Mouse (Mus musculus): ENCODE measurements around the gene Osbpl9.

The Osbpl9 gene

DNA sequence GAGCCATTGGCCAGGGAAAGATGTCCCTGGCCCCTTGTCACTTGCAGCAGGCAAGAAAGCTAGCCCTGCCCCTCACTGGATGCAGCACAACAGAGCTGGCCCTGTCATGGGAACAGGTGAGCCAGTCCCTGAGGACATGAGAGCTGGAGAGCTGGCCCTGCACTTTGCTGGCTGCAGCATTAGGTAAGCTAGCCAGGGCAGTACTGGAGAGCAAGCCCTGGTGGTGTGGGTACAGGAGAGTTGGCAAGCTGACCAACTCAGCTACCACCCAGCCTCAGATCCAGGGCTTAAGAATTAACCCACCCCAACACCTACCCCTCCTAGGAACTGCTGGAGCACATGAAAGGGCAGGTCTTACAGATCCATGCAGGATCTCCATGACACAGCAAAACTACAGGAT, 73.1 kb downstream of the Osbpl9 start:
- DNase-seq: no peak

DNA sequence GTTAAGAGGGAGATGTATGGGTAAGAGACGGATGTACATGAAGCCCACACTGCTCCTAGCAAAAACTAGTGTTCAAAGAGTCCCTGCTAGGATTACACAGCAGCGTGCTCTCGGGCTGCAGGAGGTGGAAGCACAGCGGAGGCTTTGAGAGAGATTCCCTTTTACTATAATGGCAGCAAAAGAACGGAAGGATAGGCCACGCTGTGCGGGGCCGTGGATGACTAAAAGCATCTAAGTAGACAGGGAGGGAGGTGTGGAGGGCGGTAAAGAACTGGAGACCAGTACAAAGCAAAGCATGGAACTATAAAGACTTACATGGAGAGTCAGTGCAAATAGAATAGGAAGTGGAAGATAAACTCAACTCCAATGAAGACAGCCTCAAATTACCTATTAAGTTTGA, 74.1 kb downstream of the Osbpl9 start:
- no peak for DNase-seq

DNA sequence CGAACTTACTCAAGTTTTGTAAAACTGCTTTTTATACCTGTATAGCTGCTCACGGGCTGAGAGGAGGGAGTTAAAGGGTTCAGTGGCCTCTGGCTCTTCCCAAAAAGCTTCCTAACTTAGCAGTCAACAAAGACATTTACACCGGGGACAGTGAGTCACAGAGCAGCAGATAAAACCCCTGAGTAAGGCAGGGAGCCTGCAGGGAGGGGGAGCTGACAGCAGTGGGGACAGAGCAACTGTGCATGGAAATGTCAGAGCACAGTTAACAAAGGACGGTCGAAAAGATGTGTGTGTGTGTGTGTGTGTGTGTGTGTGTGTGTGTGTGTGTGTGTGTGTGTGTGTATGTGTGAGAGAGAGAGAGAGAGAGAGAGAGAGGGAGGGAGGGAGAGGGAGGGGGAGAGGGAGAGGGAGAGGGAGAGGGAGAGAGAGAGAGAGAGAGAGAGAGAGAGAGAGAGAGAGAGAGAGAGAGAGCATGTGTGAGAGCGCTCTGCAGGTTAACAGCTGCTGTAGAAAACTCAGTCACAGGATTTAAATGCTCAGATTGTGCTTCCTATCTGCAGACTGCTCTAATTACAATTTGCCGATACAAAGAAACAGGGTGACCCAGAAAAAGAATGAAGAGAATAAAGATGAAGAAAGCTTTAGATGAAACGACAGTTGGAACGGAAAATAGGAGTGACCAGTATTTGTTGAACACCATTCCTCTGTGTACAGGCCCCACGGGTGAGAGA, 75.1 kb downstream of the Osbpl9 start:
- peak; percentile 66 for DNase-seq

DNA sequence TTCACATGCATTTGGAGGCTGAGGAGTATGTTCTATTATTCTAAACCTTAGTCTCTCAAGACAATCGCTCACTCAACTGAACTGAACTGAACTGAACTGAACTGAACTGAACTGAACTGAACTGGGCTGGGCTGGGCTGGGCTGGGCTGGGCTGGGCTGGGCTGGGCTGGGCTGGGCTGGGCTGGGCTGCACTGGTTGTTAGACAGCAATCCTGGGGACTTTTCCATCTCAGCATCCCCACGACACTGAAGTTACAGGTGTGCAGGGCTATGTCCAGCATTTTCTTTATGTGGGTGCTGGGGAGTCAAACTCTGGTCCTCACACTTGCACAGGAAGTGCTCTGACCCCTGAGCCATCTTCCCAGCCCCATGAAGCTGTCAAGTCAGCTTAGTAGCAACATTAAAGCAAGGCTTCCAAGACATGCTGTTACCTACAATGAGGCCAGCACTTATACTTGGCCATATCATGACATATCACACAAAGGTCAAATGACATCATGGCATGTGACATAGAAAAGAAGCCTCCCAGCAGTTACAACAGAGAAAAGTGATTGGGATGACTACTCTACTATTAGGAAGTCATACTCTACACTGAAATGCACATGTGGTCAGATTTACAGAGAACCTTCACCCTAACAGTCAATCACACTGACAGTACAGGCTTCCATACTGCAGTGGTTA, 76.2 kb downstream of the Osbpl9 start:
- peak; percentile 5 for DNase-seq

DNA sequence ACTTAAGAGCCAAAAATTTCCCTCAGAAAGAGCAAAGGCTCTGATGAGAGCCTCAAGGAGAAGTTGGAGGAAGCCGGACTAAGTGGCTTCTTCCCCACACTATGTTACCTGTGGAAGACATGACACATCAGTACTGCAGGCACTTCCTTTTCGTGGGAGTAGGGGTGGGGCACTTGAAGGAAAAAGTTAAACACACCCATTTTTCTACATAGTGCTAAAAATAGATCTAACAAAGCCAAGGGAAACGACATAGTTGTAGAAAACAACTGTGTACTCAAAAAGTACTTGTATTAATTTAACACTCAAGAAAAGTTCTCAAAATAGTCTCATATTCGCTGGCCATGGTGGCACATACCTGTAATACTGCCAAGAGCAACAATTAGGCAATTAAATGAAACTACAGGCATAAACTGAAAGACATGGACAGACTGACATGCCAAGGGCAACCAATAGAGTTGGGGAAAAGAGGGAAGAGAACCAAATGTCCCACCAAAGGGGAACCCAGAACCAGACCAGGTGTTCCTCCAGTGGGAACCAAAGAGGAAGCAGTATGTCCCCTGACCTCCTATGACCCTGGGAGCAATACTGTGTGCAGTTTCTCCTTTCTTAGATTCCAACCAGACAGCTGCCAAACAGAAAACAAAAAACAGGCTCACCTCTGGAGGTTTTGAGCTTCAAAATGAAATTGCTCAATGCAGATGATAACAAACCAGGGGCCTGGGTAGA, 79.1 kb downstream of the Osbpl9 start:
- DNase-seq: no peak

DNA sequence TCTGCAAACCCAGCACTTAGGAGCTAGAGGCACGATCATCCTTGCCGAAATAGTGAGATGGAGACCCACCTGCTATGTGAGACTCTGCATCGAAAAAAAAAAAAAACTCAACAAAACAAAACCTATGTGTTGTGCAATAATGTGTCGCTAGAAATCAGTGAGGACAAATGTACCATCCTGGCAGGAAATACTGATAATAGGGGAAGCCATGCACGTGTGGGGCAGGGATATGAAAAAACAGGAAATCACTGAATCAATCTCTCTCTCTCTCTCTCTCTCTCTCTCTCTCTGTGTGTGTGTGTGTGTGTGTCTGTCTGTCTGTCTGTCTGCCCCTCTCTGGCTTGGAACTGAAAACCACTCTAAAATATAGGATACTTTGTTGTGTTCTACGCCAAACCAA, 81.3 kb downstream of the Osbpl9 start:
- no peak for DNase-seq

DNA sequence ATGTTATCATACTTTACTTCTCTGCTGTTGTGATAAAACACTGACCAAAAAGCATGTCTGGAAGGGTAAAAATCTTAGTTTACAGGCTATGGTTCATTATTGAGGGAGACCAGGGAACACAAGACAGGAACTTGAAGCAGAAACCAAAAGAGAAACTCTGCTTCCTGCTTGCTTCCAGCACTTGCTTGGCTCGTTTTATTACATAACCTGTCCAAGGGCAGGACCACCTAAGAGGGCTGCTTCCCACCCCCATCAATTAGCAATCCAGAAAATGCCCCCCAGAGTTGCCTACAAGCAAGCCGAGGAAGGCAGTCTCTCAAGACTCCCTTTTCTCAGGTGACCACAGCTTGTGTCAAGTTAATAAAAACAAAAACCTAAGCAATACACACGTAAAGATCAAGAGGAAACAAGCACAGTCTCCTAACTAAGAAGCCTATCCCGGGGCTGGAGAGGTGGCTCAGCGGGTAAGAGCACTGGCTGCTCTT, 82.4 kb downstream of the Osbpl9 start:
- DNase-seq: no peak

DNA sequence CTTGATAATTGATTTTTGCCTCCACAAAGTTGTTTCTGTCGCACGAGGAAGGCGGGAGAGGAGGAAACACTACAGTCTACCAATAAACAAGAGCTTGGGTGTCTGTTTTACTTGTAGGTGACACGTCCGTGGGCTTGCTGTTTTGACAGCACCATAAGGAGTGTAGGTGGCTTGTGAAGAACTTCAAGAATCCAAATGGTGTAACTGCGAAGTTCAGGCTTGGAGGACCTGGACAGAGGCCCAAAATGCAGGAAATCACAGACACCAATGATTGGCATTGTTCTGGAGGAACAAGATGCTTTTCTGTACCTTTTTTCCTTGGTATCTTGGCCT, 83.8 kb downstream of the Osbpl9 start:
- DNase-seq: no peak

DNA sequence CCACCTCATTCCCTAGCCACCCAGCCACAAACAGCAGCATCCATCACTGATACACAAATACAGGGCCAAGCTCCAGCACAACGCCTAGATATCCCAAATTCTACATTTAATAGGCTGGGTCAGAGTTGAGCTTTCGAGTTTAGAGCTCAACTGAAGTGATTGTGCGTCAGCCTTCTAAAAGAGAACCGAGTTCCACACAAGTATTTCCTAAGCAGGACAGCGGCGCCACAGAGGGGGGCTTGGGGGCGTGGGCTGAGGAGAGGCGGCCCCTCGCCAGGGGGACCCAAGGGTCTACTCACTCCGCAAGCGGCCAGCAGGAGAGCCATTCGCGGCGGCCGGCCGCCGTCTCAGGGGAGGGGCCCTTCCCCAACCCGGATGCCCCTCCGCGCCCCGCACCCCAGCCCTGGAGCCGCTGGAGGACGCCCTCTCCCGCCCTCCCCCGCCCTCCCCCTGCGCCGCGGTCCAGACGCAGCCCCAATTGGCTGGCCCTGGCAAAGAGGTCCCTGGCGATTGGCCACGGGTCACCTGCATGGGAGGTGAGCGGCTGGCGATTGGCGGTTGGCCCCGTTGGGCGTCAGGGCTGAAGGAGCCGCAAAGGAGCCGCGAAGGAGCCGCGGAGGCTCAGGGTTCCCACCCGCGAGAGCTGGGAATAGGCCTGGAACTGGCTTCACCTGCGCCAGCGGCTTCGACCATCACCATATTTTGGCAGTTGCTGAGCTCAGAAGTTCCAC, 84.3 kb downstream of the Osbpl9 start:
- DNase-seq: peak; percentile 95

DNA sequence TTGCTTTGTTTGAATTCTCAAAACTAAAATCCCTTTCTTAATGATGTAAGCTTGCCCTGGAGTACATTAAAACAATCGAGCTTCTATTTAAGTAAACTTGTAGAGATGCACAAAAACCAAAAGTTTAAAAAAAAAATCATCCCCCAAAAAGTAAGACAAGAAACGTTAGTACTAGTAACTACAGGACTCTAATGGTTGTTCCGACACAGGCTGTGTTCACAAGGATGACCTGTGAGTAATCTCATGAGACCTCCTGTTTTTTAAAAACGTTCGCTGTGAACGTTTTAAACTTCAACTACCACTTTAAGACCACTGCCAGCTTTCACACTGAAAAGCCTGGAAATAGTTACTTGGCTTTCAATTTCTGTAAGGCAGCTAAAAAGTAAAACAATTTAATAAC, 85.1 kb downstream of the Osbpl9 start:
- DNase-seq: no peak

DNA sequence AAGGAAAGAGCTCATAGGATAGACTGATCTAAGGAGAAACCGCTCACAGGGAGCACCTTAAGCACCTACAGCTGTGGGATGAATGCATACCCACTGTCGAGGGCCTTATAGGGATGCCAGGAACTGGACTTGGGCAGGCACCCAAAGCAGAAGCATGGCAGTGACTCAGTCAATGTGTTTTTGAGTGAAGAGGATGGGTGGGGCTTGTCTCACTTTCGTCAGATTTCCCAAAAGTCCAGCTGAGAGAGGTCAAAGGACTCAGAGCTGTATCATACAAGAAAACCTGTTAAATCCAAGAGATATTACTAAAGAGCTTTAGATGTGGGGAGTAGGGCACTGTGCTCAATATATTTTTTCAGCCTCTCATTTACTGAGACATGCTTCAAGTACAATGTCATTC, 85.6 kb downstream of the Osbpl9 start:
- no peak for DNase-seq

DNA sequence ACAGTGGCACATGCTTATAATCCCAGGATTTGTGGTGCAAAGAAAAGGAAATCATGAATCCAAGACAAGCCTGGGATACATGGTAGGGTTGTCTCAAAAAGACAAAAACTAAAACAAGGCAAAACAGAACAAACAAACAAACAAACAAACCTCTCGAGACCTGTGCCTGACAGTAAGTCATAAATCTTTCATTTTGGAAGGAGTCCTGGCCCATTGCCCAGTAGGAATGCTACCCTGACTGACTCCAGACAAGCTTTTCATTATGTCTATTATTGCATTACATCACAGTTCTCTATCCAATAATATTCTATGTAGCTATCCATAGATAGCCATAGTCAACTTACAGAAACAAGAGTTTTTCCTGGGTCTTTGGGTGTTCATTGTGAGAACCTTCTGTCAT, 86.3 kb downstream of the Osbpl9 start:
- no peak for DNase-seq

DNA sequence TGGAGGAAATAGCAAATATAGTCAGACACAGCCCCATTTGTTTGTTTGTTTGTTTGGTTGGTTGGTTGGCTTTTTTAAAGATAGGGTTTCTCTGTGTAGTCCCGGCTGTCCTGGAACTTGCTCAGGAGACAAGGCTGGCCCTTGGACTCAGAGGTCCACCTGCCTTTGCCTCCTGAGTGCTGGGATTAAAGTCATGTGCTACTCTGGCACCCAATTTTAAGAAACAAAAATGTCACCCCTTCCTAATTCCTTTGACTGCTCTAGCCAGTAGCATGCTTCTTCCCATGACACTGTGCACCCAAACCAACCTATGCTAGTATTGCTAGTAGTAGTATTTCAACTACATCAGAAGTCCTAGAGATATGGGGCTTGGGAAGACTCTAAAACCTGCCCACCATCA, 87.8 kb downstream of the Osbpl9 start:
- DNase-seq: no peak

DNA sequence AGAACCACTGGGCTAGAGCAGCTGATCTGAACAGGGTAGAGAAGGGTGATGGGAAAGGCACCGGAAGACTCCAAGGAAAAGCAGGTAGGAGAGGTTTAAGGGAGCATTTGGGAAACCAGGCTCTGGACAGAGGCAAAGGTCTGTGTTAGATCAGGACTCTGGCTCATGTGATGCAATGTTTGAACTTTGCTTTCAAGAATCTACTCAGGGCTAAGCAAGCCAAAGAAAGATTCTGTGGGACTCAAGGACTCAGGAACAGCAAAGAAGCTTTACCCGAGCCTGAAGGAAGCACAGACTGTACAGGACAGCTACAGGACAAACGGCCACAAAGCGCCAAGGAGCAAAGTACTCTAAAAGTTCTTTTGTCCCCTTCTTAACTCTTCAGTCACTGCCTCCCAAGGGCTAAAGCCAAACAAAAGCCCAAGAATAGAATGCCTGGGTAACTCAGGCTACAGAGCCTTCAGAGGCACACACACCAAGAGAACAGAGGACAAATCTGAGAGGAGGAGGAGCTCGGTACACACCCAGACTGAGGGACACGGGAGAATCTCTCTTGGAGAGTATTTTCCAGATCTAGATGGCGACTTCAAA, 89.1 kb downstream of the Osbpl9 start:
- no peak for DNase-seq

DNA sequence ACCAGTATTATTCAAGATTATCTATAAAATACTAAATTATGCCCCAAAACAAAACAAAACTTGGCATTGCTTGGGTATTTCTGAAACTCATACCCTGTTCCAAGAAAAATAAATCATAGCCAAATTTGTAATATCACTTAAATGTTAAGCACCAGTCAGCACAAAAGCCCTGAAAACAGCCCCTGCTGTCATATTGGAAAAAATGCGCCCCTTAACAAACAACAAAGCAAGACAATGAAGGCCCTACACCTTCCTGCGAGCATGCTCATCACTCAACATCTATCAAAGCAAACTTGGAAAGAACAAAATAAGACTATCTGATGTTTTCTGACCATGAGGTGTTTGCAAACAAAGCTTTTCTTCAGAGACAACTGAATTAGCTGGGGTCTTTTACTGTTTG, 91.1 kb downstream of the Osbpl9 start:
- DNase-seq: no peak

DNA sequence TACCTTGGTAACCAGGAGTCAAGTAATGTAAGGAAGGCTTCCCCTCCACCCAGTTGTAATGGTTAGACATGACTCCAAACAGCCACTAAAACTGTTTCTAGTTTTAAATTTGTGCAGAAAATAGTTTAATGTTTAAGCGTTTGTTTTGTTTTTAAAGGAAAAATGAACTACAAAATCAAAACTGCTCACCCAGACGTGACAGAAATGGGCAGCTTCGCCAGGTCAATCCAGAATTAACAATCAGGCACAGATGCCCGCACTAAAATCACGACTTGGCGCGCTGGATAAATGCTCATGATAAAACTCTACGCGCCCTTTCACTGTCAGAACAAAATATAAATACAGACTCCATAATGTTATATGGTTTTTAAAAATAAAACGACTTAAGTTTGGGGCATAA, 92.4 kb downstream of the Osbpl9 start:
- DNase-seq: no peak

DNA sequence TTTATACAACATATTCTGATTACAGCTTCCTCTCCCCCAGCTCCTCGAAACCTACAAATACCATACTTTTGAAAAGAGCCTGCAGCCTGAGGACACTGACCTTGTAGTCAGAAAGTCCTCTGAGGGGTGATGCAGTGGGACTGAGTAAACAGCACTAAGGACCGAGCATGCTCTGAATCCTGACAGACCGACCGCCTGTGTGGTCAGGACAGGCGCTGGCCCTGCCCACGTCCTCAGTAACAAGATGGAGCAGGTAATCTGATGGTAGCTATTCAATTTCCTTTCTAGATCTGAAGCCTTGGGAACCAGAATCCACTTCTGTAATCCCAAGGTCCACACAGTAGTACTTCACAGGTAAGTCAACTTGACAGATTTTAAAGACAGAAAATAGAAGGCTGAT, 93.1 kb downstream of the Osbpl9 start:
- DNase-seq: no peak

DNA sequence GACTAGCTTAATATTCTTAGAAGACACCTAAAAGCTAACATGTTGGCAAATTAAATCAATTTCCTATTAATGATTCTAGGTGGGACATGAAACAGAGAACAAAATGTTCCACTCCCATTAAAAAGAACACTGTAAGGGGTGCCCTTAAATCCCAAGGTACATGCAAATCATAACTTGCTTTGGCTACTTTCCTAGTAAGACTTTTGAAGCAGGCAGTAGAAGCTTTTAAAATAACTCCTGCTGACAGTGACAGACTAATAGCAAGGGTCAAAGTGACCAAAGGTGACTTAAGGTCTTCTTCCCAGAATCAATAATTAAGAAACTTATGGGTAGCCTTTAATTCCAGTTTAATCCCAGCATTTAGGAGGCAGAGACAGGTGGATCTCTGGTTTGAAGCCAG, 95.5 kb downstream of the Osbpl9 start:
- no peak for DNase-seq

DNA sequence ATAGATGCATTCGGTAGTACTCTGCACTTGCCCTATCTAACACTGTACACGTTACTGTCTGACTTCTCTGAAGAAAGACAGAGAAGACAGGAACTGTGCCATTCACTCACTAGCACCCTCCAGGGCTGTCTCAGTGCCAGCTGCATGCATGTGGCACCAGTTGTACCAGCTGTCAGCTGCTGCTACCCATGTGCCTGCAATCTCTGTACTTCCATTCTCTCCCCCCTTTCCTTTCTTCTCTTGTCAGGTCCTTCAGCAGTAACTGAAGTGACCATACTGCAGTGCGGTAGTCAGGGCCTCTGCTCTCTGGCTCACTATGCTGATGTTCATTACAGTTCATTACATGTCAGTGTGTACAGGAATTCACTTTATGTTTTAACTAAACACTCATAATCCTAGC, 96.0 kb downstream of the Osbpl9 start:
- peak; percentile 19 for DNase-seq

DNA sequence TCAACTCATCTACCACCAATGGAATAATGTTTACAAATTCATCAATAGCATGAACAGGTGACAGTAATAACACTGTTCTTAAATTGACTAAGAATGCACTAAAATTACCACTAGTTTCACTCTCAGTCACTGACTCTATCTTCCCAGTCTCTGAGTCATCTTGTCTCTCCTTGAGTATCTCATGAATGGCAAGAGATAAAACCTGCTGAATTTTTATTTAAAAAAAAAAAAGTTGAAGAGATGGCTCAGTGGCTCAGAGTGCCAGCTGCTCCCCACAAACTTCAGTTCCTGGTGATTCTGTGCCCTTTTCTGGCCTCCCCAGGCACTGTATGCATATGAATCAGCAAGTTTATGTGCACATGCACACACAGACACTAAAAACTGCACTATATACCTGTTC, 96.8 kb downstream of the Osbpl9 start:
- no peak for DNase-seq

DNA sequence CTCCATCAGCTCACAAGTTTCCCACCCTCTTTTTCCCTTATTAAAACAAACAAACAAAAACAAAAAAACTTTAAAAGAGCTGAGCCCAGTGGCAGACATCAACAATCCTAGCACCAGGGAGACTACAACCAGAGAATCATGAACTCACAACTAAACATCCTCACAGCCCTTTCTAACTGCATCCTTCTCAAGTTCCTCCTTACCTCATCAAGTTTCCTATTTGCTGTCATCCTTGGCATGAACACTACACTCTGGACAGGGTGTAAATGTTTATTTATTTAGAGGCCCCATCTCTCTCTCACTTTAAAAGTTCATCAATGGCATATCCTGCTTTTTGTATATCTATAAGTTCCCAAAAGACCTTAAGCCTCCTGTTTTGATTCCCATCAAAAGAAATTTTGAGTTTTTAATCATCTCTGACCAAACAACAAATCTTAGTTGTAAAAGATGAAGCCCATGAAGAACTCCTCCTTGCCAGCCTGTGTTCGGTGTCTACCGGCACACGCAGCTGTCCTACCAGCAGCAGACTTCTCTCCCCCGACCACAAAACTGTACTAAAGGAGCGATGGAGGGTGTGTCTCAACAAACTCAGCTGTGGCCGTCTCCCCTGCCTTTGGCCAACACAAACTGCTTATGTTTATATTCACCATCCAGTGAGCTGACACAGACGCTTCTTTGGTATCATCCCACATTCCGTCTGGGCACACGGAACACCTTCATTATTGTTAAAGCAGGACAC, 98.8 kb downstream of the Osbpl9 start:
- no peak for DNase-seq

DNA sequence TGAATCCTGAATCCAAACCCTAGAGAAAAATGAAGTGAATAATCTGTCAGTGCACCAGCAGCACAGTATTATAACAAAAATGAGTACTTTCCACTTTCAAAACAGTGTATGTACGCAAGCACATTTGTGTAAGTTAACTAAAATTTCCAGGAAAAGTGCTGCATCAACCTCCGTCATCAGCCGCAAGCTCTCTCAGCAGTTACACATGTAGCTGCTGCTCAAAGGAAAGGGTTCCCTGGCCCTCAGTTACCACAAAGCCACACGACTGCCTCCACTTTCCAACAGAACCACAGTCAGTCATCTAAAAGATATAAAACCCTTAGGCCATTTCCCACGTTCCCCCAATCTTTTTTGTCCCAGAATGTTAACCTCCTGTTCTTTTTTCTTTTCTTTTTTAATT, 99.5 kb downstream of the Osbpl9 start:
- no peak for DNase-seq

Data from retina, postnatal 1 day (tissue).